Mouse (Mus musculus): ENCODE results near the gene Ap3b1. TPM values are rescaled to one million over a fixed set of nuclear protein-coding genes. Genes with fewer than 3 reads are reported as not detected.

Gene Ap3b1
- polyA plus RNA-seq, 1 experiment from 2014 or later = 48.5 TPM

DNA sequence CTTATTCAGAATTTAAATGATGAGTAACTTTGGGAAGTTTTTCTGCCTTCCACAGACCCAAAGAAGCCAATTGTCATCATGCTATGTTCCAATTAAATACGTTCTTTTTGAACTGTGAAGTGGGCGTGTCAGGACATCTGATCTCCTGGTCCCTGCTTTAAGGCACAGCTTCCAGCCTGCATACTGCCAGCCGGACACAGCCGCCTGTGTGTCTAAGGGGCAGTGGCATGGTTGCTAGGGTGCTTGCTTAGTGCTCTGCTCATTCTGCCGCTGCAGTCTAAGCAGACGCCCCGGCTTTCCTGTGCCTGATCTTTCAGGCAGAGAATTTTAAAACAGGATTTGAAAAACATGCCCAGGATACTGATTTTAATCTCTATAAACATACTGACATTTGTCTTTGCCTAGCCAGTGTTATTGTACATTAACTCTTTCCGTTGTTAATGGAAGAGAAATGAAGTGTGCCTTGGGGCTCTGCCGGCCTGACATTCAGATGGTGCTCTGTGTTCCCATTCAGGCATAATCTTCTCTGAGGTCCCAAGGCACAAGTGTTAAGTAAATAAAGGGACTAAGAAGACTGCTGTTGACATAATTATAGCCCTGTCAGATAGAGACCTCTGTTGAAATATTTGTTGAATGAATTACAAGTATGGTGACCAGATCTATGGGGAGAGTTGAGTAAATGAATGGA is 204.0 kb downstream of the Ap3b1 start:
- Histone ChIP-seq H3K4me2 (replicated peaks; ENCODE audit: low read depth, low read length) (no peak overlapping the region), H3K9ac (replicated peaks; ENCODE audit: low read depth, low read length) (no peak overlapping the region), H3K36me3 (ENCODE audit: control insufficient read depth, insufficient read depth, low read length) (no peaks in the 10 kb centered on the region), H3K4me3 (ENCODE audit: low read depth, low read length) (no peak overlapping the region), H3K9me3 (ENCODE audit: control insufficient read depth, low read depth, low read length) (no peaks in the 10 kb centered on the region), H3K27me3 (ENCODE audit: control insufficient read depth, insufficient read depth, low read length) (no peaks in the 10 kb centered on the region), H3K27ac (ENCODE audit: low read length) (no peak overlapping the region), H3K4me1 (ENCODE audit: control insufficient read depth, insufficient read depth, low read length) (0 out of 2 replicates have a peak, but pooled peaks cover 6% of the 10 kb centered on the region)
- 31% methylated on average over 9 of the region's 9 CpGs for WGBS
- ATAC-seq (ENCODE audit: insufficient number of reproducible peaks, insufficient read depth, low FRiP score, low read depth) = no peak

DNA sequence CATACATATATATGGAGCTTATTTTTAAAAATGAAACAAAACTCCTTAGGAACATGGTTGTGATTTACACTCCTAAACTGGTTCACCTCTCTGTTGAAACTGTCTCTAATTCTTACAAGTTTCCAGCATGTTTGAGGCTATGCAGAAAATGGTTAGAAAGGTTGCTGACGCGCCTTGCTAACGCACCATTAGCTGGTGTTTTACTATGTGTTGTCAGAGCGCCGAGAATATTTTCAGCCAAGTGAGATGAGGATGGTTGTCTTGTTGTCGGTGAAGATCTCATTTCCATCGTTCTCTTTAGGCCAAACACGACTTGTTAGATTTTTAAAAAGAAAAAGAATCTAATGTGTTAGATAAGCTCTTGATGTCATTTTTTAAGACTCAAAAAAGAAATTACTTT is 205.1 kb downstream of the Ap3b1 start:
- Histone ChIP-seq H3K4me1 (ENCODE audit: control insufficient read depth, insufficient read depth, low read length) (0 out of 2 replicates have a peak, but pooled peaks cover 6% of the 10 kb centered on the region), H3K36me3 (ENCODE audit: control insufficient read depth, insufficient read depth, low read length) (no peaks in the 10 kb centered on the region), H3K27me3 (ENCODE audit: control insufficient read depth, insufficient read depth, low read length) (no peaks in the 10 kb centered on the region), H3K27ac (ENCODE audit: low read length) (no peak overlapping the region), H3K4me2 (replicated peaks; ENCODE audit: low read depth, low read length) (no peak overlapping the region), H3K9ac (replicated peaks; ENCODE audit: low read depth, low read length) (no peak overlapping the region), H3K4me3 (ENCODE audit: low read depth, low read length) (no peak overlapping the region), H3K9me3 (ENCODE audit: control insufficient read depth, low read depth, low read length) (no peaks in the 10 kb centered on the region)
- ATAC-seq (ENCODE audit: insufficient number of reproducible peaks, insufficient read depth, low FRiP score, low read depth) = no peak
- WGBS = 89% methylated on average over 8 of the region's 8 CpGs

DNA sequence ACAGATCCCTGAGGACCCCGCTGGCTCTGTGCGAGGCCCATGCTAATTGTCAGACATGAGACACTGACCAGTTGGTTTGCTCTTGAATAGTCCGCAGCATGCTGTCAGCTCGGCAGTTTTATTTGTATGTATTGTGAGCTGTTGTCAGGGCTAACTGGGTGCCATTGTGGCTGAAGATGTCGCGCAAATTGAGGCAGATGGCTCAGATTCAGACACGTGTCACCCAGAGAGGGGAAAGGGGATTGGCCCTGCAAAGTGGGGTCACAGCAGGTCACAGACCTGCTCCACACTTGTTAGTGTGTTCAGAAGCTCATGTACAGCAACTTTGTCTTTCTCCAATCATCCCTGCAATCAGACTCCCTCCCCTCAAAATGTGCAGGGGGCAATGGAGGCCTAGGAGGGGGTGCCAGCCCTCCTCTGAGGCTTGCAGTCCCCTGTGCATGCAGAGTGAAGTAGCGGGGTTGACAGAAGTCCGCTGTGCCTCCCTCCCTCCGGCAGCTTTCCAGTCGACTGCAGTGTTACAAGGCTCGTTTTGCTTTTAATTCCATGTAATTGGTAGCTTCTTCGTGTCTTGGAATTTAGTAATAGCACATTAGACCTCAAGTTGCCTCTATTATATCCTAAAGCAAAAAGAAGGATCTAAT is 205.7 kb downstream of the Ap3b1 start:
- Histone ChIP-seq H3K4me3 (ENCODE audit: low read depth, low read length) (no peak overlapping the region), H3K27ac (ENCODE audit: low read length) (no peak overlapping the region), H3K4me1 (ENCODE audit: control insufficient read depth, insufficient read depth, low read length) (0 out of 2 replicates have a peak, but pooled peaks cover 6% of the 10 kb centered on the region), H3K36me3 (ENCODE audit: control insufficient read depth, insufficient read depth, low read length) (no peaks in the 10 kb centered on the region), H3K27me3 (ENCODE audit: control insufficient read depth, insufficient read depth, low read length) (no peaks in the 10 kb centered on the region), H3K4me2 (replicated peaks; ENCODE audit: low read depth, low read length) (no peak overlapping the region), H3K9me3 (ENCODE audit: control insufficient read depth, low read depth, low read length) (no peaks in the 10 kb centered on the region), H3K9ac (replicated peaks; ENCODE audit: low read depth, low read length) (no peak overlapping the region)
- no peak for ATAC-seq (ENCODE audit: insufficient number of reproducible peaks, insufficient read depth, low FRiP score, low read depth)
- 70% methylated on average over 13 of the region's 13 CpGs for WGBS

DNA sequence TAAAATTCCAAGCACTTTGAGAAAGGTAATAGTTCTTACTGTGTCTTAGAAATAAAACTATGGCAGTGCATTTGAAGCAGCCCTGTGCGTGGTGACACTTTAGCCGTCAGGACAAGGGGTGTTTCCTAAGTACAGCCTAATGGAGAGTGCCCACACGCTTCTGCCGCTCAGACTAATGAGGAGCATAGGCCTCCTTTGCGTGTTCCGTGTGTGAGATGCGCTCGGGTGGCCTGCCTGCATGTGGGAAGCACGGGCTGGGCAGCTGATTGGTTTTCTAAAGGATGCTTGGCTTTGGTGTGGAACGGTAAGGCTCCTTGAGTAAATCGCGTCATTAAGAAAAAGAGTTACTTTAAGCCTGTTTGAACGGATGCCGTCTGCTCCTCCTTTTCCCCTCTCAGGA is 206.4 kb downstream of the Ap3b1 start:
- no peak for ATAC-seq (ENCODE audit: insufficient number of reproducible peaks, insufficient read depth, low FRiP score, low read depth)
- Histone ChIP-seq H3K36me3 (ENCODE audit: control insufficient read depth, insufficient read depth, low read length) (no peaks in the 10 kb centered on the region), H3K4me2 (replicated peaks; ENCODE audit: low read depth, low read length) (no peak overlapping the region), H3K4me3 (ENCODE audit: low read depth, low read length) (no peak overlapping the region), H3K27me3 (ENCODE audit: control insufficient read depth, insufficient read depth, low read length) (no peaks in the 10 kb centered on the region), H3K4me1 (ENCODE audit: control insufficient read depth, insufficient read depth, low read length) (0 out of 2 replicates have a peak, but pooled peaks cover 6% of the 10 kb centered on the region), H3K27ac (ENCODE audit: low read length) (no peak overlapping the region), H3K9me3 (ENCODE audit: control insufficient read depth, low read depth, low read length) (no peaks in the 10 kb centered on the region), H3K9ac (replicated peaks; ENCODE audit: low read depth, low read length) (no peak overlapping the region)
- WGBS = 87% methylated on average over 14 of the region's 14 CpGs

DNA sequence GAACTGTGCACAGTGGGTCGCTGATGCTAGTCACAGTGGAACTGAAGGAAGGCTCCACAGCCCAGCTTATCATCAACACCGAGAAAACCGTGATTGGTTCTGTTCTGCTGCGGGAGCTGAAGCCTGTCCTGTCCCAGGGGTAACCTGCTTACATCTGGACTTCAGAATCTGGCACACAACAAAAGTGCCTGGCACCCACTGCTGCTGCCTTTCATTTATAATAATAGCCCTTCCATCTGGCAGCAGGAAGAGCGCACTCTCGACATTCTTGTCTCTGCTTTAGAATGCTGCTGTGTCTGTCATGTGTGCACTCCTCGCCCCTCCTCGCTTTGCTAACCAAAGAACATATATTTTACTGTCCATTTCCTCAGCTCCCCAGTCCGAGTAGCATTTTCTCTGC is 206.9 kb downstream of the Ap3b1 start:
- H3K4me2 ChIP-seq (replicated peaks; ENCODE audit: low read depth, low read length) = no peak overlapping the region
- H3K9me3 ChIP-seq (ENCODE audit: control insufficient read depth, low read depth, low read length) = no peaks in the 10 kb centered on the region
- H3K4me3 ChIP-seq (ENCODE audit: low read depth, low read length) = no peak overlapping the region
- no peak overlapping the region for H3K9ac ChIP-seq (replicated peaks; ENCODE audit: low read depth, low read length)
- 71% methylated on average over 9 of the region's 9 CpGs for WGBS
- 0 out of 2 replicates have a peak, but pooled peaks cover 6% of the 10 kb centered on the region for H3K4me1 ChIP-seq (ENCODE audit: control insufficient read depth, insufficient read depth, low read length)
- no peaks in the 10 kb centered on the region for H3K27me3 ChIP-seq (ENCODE audit: control insufficient read depth, insufficient read depth, low read length)
- H3K36me3 ChIP-seq (ENCODE audit: control insufficient read depth, insufficient read depth, low read length) = no peaks in the 10 kb centered on the region
- no peak overlapping the region for H3K27ac ChIP-seq (ENCODE audit: low read length)
- ATAC-seq (ENCODE audit: insufficient number of reproducible peaks, insufficient read depth, low FRiP score, low read depth) = no peak

DNA sequence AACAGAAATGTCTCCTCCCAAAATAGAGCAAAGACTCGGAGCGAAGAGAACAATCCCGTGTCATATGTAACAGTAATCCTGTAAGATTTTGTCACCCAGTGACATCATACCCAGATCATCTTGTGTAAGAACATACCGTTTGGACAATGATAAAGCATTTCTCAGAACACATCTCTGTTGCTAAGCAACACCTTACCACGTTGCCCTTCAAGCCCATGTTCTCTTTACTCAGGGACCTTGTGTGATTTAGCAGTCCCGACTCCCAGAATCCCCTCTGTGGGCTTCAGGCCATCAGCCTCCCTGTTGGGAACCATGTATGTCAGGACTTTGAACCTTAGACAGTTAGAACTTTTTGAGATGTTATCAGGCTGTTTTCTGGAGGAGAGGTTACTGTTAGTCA is 209.0 kb downstream of the Ap3b1 start:
- H3K27me3 ChIP-seq (ENCODE audit: control insufficient read depth, insufficient read depth, low read length) = no peaks in the 10 kb centered on the region
- 0 out of 2 replicates have a peak, but pooled peaks cover 6% of the 10 kb centered on the region for H3K4me1 ChIP-seq (ENCODE audit: control insufficient read depth, insufficient read depth, low read length)
- H3K4me2 ChIP-seq (replicated peaks; ENCODE audit: low read depth, low read length) = no peak overlapping the region
- no peaks in the 10 kb centered on the region for H3K9me3 ChIP-seq (ENCODE audit: control insufficient read depth, low read depth, low read length)
- no peak overlapping the region for H3K9ac ChIP-seq (replicated peaks; ENCODE audit: low read depth, low read length)
- 70% methylated on average over 6 of the region's 6 CpGs for WGBS
- H3K4me3 ChIP-seq (ENCODE audit: low read depth, low read length) = no peak overlapping the region
- H3K36me3 ChIP-seq (ENCODE audit: control insufficient read depth, insufficient read depth, low read length) = no peaks in the 10 kb centered on the region
- no peak overlapping the region for H3K27ac ChIP-seq (ENCODE audit: low read length)
- ATAC-seq (ENCODE audit: insufficient number of reproducible peaks, insufficient read depth, low FRiP score, low read depth) = no peak

DNA sequence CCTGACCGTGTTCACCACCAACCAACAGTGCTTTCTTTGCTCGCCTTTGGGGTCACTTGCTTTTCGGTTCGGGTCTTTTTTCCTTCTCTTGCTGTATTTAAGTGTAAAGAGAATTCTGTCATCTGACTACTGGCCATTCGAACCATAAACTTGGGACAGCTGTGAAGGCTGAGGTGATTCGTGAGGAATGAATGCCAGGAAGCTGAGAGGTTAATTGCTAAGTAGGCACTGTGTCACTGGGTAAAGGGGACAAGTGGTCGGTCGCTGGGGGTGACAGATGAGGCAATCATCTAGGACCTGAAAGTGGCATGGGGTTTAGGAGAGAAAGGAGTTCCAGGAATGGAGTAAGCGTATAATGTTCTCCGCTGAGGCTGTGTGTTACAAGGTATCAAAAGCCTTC is 212.2 kb downstream of the Ap3b1 start:
- Histone ChIP-seq H3K36me3 (ENCODE audit: control insufficient read depth, insufficient read depth, low read length) (no peaks in the 10 kb centered on the region), H3K27ac (ENCODE audit: low read length) (no peak overlapping the region), H3K4me3 (ENCODE audit: low read depth, low read length) (no peak overlapping the region), H3K4me2 (replicated peaks; ENCODE audit: low read depth, low read length) (no peak overlapping the region), H3K4me1 (ENCODE audit: control insufficient read depth, insufficient read depth, low read length) (peaks cover 3% of the 10 kb centered on the region; the same call in 1 of the 2 replicates), H3K9ac (replicated peaks; ENCODE audit: low read depth, low read length) (no peak overlapping the region), H3K9me3 (ENCODE audit: control insufficient read depth, low read depth, low read length) (no peaks in the 10 kb centered on the region), H3K27me3 (ENCODE audit: control insufficient read depth, insufficient read depth, low read length) (no peaks in the 10 kb centered on the region)
- 84% methylated on average over 10 of the region's 10 CpGs for WGBS
- ATAC-seq (ENCODE audit: insufficient number of reproducible peaks, insufficient read depth, low FRiP score, low read depth) = no peak

DNA sequence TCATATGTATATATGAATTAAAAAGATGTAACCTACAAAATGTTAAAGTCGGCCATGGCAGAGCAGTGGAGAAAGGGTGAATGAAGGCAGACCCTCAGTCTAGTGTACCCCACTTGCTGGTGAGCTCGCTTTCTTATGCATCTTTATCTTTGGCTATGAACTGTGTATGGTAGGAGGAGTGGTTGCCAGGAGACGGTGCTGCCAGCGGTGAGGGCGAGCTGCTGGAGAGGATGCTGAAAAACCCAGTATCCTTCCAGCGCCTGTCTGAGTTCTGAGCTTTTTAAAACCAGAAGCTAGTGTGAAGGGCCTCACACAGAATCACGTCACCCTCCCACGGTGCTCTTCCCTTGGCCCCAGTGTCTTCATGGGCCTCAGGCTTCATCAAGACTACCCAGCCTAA is 214.6 kb downstream of the Ap3b1 start:
- Histone ChIP-seq H3K4me2 (replicated peaks; ENCODE audit: low read depth, low read length) (no peak overlapping the region), H3K27me3 (ENCODE audit: control insufficient read depth, insufficient read depth, low read length) (no peaks in the 10 kb centered on the region), H3K4me1 (ENCODE audit: control insufficient read depth, insufficient read depth, low read length) (peaks cover 3% of the 10 kb centered on the region; the same call in 1 of the 2 replicates), H3K36me3 (ENCODE audit: control insufficient read depth, insufficient read depth, low read length) (no peaks in the 10 kb centered on the region), H3K27ac (ENCODE audit: low read length) (no peak overlapping the region), H3K9me3 (ENCODE audit: control insufficient read depth, low read depth, low read length) (no peaks in the 10 kb centered on the region), H3K9ac (replicated peaks; ENCODE audit: low read depth, low read length) (no peak overlapping the region), H3K4me3 (ENCODE audit: low read depth, low read length) (no peak overlapping the region)
- 79% methylated on average over 8 of the region's 8 CpGs for WGBS
- ATAC-seq (ENCODE audit: insufficient number of reproducible peaks, insufficient read depth, low FRiP score, low read depth) = no peak
